Mouse (Mus musculus) cerebellum, adult 9-10 months (tissue): ENCODE results near the gene 4430402I18Rik.

Experiments used
- DNase-seq: peaks from one replicate; pipeline ENCODE4 v3.0.0; 2022

The 4430402I18Rik gene

GRCm38 (mm10) chr19:28897497-28897896 is 70.1 kb downstream of the 4430402I18Rik start:
- DNase-seq = no peak

- DNase-seq = no peak
These were observed 71.0 kb downstream of the 4430402I18Rik start for GRCm38 (mm10) chr19:28896639-28897038.

- DNase-seq = no peak
These were observed 75.7 kb downstream of the 4430402I18Rik start for GRCm38 (mm10) chr19:28891864-28892263.

- no peak for DNase-seq
These were observed 76.4 kb downstream of the 4430402I18Rik start for GRCm38 (mm10) chr19:28891238-28891637.

GRCm38 (mm10) chr19:28889251-28889650 is 78.3 kb downstream of the 4430402I18Rik start:
- DNase-seq = no peak

- no peak for DNase-seq
These were observed 79.1 kb downstream of the 4430402I18Rik start for GRCm38 (mm10) chr19:28888496-28888895.

- no peak for DNase-seq
These were observed 84.5 kb downstream of the 4430402I18Rik start for GRCm38 (mm10) chr19:28883126-28883525.

- DNase-seq = no peak
These were observed 88.1 kb downstream of the 4430402I18Rik start for GRCm38 (mm10) chr19:28879476-28879875.

- no peak for DNase-seq
These were observed 97.2 kb downstream of the 4430402I18Rik start for GRCm38 (mm10) chr19:28870351-28870750.

- DNase-seq = no peak
These were observed 98.2 kb downstream of the 4430402I18Rik start for GRCm38 (mm10) chr19:28869251-28869855.

GRCm38 (mm10) chr19:28865501-28865900 is 102.1 kb downstream of the 4430402I18Rik start:
- DNase-seq = no peak

- no peak for DNase-seq
These were observed 102.6 kb downstream of the 4430402I18Rik start for GRCm38 (mm10) chr19:28864981-28865380.

- DNase-seq = no peak
These were observed 104.0 kb downstream of the 4430402I18Rik start for GRCm38 (mm10) chr19:28863626-28864025.

- no peak for DNase-seq
These were observed 107.4 kb downstream of the 4430402I18Rik start for GRCm38 (mm10) chr19:28860246-28860645.

GRCm38 (mm10) chr19:28854831-28855230 is 112.8 kb downstream of the 4430402I18Rik start:
- no peak for DNase-seq

GRCm38 (mm10) chr19:28852001-28852400 is 115.6 kb downstream of the 4430402I18Rik start:
- DNase-seq = no peak

GRCm38 (mm10) chr19:28850510-28850909 is 117.1 kb downstream of the 4430402I18Rik start:
- DNase-seq = no peak

GRCm38 (mm10) chr19:28844946-28845710 is 122.5 kb downstream of the 4430402I18Rik start:
- no peak for DNase-seq
